Mouse (Mus musculus) embryonic fibroblast, embryonic 13.5 days (primary cell): ENCODE results near the gene Mindy4. TPM values are rescaled to one million over a fixed set of nuclear protein-coding genes. Genes with fewer than 3 reads are reported as not detected.

ENCODE experiments used
- H3K27ac ChIP-seq: 2 replicates; pipeline ENCODE4 v1.5.1; 2012; ENCODE audit warnings: low read length, control low read depth, inconsistent platforms; ENCODE audit not compliant: insufficient read depth
- H3K4me1 ChIP-seq: 2 replicates; pipeline ENCODE4 v1.6.1; 2011; ENCODE audit warnings: low read length; ENCODE audit not compliant: control insufficient read depth, insufficient read depth
- H3K4me3 ChIP-seq: 2 replicates; pipeline ENCODE4 v1.5.1; 2011; ENCODE audit warnings: mild to moderate bottlenecking, control low read depth, low read length; ENCODE audit not compliant: insufficient read depth
- CTCF ChIP-seq: IDR thresholded peaks from 2 replicates; pipeline ENCODE4 v1.5.1; 2011; ENCODE audit warnings: mild to moderate bottlenecking, control low read depth, low read length, moderate library complexity, borderline replicate concordance; ENCODE audit not compliant: insufficient read depth
- POLR2A ChIP-seq: IDR thresholded peaks from 2 replicates; pipeline ENCODE4 v1.6.1; 2011; ENCODE audit warnings: low read depth, mild to moderate bottlenecking, control low read depth, low read length, moderate library complexity
- polyA plus RNA-seq: library from polyadenylated mRNA; stranded (reverse); fragments of >200 nt; gene quantifications from 2 replicates; pipeline ENCODE4 v1.2.4, GENCODE M21; 2011; ENCODE audit warnings: low read depth; ENCODE audit not compliant: missing spikeins, insufficient read length

Mindy4 gene
- polyA plus RNA-seq, 1 experiment, result 8.6 TPM

- H3K4me1 ChIP-seq, result peaks cover 16% of the 10 kb centered on the region
- TF ChIP-seq POLR2A, result no peak
- TF ChIP-seq CTCF, result no peak
- peak overlapping the region; percentile 20; the same call in 1 of the 2 replicates for H3K27ac ChIP-seq
- no peak overlapping the region for H3K4me3 ChIP-seq
Observed at GRCm38 (mm10) chr6:55207786-55208185, 4.6 kb downstream of the Mindy4 start.

GRCm38 (mm10) chr6:55210423-55211365, 7.5 kb downstream of the Mindy4 start:
- peak overlapping the region; percentile 21; the same call in 1 of the 2 replicates for H3K27ac ChIP-seq
- no peak overlapping the region for H3K4me3 ChIP-seq
- TF ChIP-seq CTCF (no peak), POLR2A (no peak)
- H3K4me1 ChIP-seq, result peaks cover 13% of the 10 kb centered on the region

DNA sequence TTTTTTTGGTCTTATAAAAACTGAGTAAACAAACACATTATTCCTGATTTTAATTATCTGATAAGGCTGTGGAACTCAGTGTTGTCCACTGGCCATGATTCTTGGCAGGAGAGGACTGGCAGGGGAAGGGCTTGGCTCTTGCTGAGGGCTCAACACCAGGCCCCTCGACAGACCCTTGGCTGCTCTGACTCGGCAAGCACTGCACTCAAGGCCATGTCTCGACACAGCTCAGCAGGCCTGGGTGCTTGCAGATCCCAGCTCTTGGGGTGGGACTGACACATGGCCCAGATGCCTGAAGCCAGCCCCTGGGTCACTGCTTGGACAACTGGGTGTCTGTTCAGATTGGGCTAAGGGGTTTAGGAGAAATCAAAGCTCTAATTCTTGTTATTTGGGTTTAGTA, 11.4 kb downstream of the Mindy4 start:
- H3K27ac ChIP-seq, result no peak overlapping the region
- TF ChIP-seq CTCF, result no peak
- TF ChIP-seq POLR2A, result no peak
- H3K4me3 ChIP-seq, result no peak overlapping the region
- H3K4me1 ChIP-seq, result 0 out of 2 replicates have a peak, but pooled peaks cover 4% of the 10 kb centered on the region

- no peak overlapping the region for H3K27ac ChIP-seq
- no peak for TF ChIP-seq CTCF
- no peak for TF ChIP-seq POLR2A
- H3K4me3 ChIP-seq, result no peak overlapping the region
- 0 out of 2 replicates have a peak, but pooled peaks cover 4% of the 10 kb centered on the region for H3K4me1 ChIP-seq
Observed at GRCm38 (mm10) chr6:55218232-55218631, 15.0 kb downstream of the Mindy4 start.

- TF ChIP-seq POLR2A (no peak), CTCF (no peak)
- no peak overlapping the region for H3K4me3 ChIP-seq
- H3K4me1 ChIP-seq, result 0 out of 2 replicates have a peak, but pooled peaks cover 3% of the 10 kb centered on the region
- no peak overlapping the region for H3K27ac ChIP-seq
Observed at GRCm38 (mm10) chr6:55223986-55224385, 20.8 kb downstream of the Mindy4 start.

DNA sequence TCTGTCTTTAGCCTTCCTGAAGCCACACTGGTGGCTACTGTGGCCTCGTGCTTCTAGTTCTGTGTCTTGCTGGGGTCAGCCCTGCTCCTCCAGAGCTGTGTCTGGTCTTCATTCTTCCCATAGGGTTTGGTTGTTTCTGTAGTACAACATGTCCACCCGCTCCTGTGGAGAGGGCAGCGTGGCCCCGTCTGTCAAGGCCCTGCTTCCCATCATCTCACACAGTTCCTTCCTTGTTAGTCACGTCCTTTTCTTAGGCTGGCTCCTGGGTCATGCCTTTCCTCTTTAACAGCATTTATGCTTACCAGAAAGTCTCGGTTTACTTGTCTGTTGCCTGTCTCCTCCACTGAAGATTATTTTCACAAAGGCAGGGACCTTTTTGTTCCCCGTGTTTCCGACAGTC, 26.9 kb downstream of the Mindy4 start:
- H3K4me1 ChIP-seq, result no peaks in the 10 kb centered on the region
- H3K27ac ChIP-seq, result no peak overlapping the region
- no peak for TF ChIP-seq POLR2A
- no peak for TF ChIP-seq CTCF
- H3K4me3 ChIP-seq, result no peak overlapping the region

DNA sequence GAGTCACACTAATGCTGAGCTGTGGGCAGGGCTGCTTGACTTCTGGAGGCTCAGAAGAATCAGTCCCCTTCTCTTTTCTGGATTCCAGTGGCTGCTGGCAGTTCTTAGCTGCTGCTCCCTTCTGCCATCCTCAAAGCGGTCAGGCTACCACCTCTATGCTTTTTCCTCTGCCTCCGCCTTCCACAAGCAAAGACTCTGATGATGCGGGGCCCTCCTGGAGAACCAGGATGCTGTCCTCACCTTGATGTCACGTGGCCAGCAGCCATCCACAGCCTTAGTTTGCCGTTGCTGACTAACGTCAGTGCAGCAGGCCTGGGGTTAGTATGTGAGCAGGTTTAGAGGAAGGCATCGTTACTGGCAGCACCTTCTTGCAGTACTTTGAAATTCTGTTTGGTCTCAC, 28.9 kb downstream of the Mindy4 start:
- TF ChIP-seq POLR2A (no peak), CTCF (no peak)
- H3K4me3 ChIP-seq, result no peak overlapping the region
- H3K27ac ChIP-seq, result no peak overlapping the region
- H3K4me1 ChIP-seq, result no peaks in the 10 kb centered on the region; the same call in 1 of the 2 replicates

DNA sequence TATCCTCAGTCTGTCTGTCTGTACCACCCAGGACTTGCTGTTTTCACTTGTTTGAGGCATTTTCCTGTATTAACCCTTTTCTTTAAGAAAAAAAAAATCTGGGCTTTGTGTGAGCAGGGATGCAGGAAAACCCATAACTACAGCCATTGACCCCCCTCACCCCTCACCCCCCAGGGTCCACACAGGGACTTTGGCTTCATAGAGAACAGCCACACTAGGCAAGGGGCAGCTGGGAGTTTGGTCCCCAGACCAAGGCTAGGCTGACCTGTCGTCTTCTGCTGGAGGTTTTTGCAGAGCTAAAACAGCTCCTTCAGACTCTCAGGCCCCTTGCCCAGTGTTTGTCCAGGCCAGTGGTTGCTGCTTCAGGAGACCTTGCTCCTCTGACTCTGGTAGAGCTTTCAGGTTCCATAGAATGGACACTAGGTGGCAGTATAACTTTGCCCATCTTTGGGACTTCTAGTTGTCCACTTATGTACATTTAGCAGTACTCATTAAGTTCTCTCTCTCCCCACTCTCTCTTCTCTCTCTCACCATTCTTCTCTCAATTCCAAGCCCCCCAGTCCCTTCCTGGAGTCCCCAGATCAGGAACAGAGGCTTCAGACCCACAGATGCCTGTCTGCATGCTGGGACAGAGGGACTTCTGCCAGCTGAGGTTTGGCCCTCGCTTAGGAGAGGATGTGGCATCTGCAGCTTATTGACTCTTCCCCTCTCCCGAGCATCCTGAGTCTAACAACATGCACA, 29.5 kb downstream of the Mindy4 start:
- no peak overlapping the region for H3K4me3 ChIP-seq
- TF ChIP-seq CTCF (0 out of 2 replicates have a peak, but pooled peaks have one; percentile 7), POLR2A (no peak)
- H3K27ac ChIP-seq, result no peak overlapping the region
- H3K4me1 ChIP-seq, result no peaks in the 10 kb centered on the region; the same call in 1 of the 2 replicates

- no peak overlapping the region for H3K27ac ChIP-seq
- TF ChIP-seq CTCF (no peak), POLR2A (no peak)
- H3K4me3 ChIP-seq, result no peak overlapping the region
- H3K4me1 ChIP-seq, result no peaks in the 10 kb centered on the region; the same call in 1 of the 2 replicates
Observed at GRCm38 (mm10) chr6:55233326-55233725, 30.1 kb downstream of the Mindy4 start.
